ENCODE assay signal across 16 mouse cellular contexts in the genomic region with DNA sequence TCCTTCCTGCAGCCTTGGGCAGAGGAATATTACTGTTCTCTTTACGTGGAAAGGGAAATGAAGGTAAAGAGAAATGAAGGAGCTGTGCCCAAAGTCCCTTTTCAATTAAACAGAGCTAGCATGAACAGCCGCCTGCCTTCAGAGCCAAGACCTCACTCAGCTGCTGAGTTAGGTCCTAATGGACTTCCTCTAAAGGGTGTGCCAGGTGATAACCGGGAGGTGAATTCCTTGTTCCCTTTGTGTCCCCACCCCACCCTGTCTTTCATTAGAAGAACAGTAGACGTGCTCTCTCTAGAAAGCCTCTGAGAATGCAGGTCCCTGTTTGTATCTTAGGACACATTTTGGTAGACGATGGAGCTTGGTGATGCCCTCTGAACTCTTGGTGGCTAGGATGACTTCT. TPM values are rescaled to one million over a fixed set of nuclear protein-coding genes. Genes with fewer than 3 reads are reported as not detected.
"Had no signal": no experiment of that assay in that cellular context is flagged by ENCODE, and none has a peak within 500 bp of the region (broad histone marks: within the 10 kb centered on the region; RNA-seq: fewer than 3 reads in every experiment).

No protein-coding gene starts in this region.

- H3K9ac ChIP-seq: kidney, embryonic 15.5 days; liver, embryonic 13.5 days; midbrain, embryonic 12.5 days; midbrain, embryonic 15.5 days; stomach, embryonic 15.5 days had no signal

- H3K4me2 ChIP-seq: kidney, embryonic 15.5 days; liver, embryonic 13.5 days; midbrain, embryonic 12.5 days; midbrain, embryonic 15.5 days; stomach, embryonic 15.5 days had no signal

- H3K27me3 ChIP-seq: kidney, embryonic 15.5 days; liver, embryonic 13.5 days; midbrain, embryonic 12.5 days; midbrain, embryonic 15.5 days; stomach, embryonic 15.5 days had no signal

- H3K36me3 ChIP-seq: kidney, embryonic 15.5 days; liver, embryonic 13.5 days; midbrain, embryonic 12.5 days; midbrain, embryonic 15.5 days; stomach, embryonic 15.5 days had no signal

- H3K4me3 ChIP-seq: kidney, embryonic 15.5 days; liver, embryonic 13.5 days; midbrain, embryonic 12.5 days; midbrain, embryonic 15.5 days; stomach, embryonic 15.5 days had no signal

- ATAC-seq: inflammation-experienced regulatory T-cells, adult 6 months; midbrain, embryonic 15.5 days had no signal

- H3K27ac ChIP-seq: kidney, embryonic 15.5 days; liver, embryonic 13.5 days; midbrain, embryonic 12.5 days; midbrain, embryonic 15.5 days; stomach, embryonic 15.5 days had no signal

- H3K9me3 ChIP-seq: kidney, embryonic 15.5 days; liver, embryonic 13.5 days; midbrain, embryonic 12.5 days; midbrain, embryonic 15.5 days; stomach, embryonic 15.5 days had no signal

- DNase-seq: kidney, adult 11 months; kidney, adult 8-10 months; kidney, postnatal 10 days; kidney, postnatal 36 days; liver, embryonic 13.5 days; lung, adult 2 months; lung, postnatal 14 days; lung, postnatal 4 days; right cerebral cortex, postnatal 25 days; thymus, postnatal 25 days had no signal

- H3K4me1 ChIP-seq: liver, embryonic 13.5 days; midbrain, embryonic 12.5 days; midbrain, embryonic 15.5 days; stomach, embryonic 15.5 days had no signal

RNA-seq across cellular contexts. Expression of a gene that starts 33.7 kb away (rescaled TPM):
- total RNA-seq: megakaryocyte progenitor cell, adult 5-6 weeks had no signal
- polyA plus RNA-seq: inflammation-experienced regulatory T-cells, adult 6 months had no signal
